Mouse (Mus musculus): ENCODE measurements around the gene Sf3a1. TPM values are rescaled to one million over a fixed set of nuclear protein-coding genes. Genes with fewer than 3 reads are reported as not detected.
"Not testable (repeated sequence)": the region's sequence is repeated elsewhere in the genome, so short reads cannot be mapped to it uniquely, and the experiment has no call there.

Sf3a1 gene
- total RNA-seq (2021), result 10 to 100 TPM; 32.7 to 36.7 TPM

- DNase-seq, result peak; percentile 94
- intact Hi-C loops (cut with DNase I), result loop anchor here (1.0 kb wide), 2 partner anchors 25 to 59 kb away; partner anchors contain the start of gene Rnf215
These were observed at the start of gene Sf3a1, which contains the start of gene Ccdc157 for GRCm38 (mm10) chr11:4159808-4160708. Sf3a1 (plus strand) TSS chr11:4160350. Ccdc157 (minus strand) TSS chr11:4160293.

GRCm38 (mm10) chr11:4112033-4112432 is 48.1 kb upstream of the Sf3a1 start:
- no peak for DNase-seq
- intact Hi-C loops (cut with DNase I), result loop anchor here (5.0 kb wide), 1 partner anchor 755 kb away; no protein-coding TSS in a partner anchor

DNA sequence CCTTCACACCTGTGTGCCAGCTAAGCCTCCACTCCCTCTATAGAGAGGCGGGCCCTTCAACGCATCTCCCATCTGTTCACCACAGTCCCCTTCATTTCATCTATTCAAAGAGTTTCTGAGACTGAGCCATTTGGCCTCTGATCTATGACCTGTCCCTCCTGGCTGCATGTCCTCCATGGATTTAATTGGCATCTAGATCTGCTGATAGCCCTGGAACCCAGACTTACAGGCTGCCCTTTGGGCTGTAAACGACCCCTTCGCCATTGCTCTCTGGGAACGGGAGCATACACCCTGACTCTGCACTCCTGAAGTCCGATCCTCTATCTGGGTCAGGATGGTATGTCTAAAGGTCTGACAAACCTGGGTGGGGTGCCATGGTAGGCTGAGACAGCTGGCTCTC is 47.3 kb upstream of the Sf3a1 start:
- no peak for DNase-seq
- intact Hi-C loops (cut with DNase I), result loop anchor here (5.0 kb wide), 1 partner anchor 754 kb away; no protein-coding TSS in a partner anchor

DNA sequence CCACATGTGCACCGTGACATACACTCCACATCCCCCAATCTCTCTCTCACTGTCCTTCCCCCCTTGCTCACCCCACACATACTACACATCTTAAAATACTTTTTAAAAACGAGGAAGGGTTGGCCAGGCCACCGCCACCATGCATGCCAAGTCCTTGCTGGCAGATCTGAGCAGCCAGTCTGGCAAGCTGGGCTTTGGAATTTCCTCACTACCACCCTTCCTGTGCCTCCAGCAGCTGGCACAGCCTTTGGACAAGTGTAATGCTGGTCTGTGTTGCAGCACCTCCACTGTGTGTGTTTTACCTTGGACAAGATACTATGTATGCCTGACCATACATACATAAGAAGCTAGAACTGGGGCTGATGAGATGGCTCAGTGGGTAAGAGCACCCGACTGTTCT is 46.7 kb upstream of the Sf3a1 start:
- DNase-seq, result no peak
- intact Hi-C loops (cut with DNase I), result loop anchor here (5.0 kb wide), 1 partner anchor 754 kb away; no protein-coding TSS in a partner anchor

DNA sequence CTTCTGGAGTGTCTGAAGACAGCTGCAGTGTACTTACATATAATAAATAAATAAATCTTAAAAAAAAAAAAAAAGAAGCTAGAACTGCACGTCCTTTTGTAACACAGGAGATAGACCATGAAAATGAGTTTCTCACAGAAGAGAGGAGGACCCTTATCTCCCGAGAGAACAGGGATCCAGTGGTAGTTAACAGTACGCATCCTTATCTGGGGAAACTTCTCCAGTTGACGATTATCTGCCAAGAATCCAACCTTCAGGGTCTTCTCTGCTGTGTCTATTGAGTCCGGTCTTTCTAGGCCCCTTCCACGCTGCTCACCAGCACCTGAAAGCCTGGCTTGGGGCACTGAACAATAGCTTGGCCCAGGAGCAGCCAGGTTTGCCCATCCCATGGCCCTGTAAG is 46.2 kb upstream of the Sf3a1 start:
- intact Hi-C loops (cut with DNase I), result loop anchor here (5.0 kb wide), 1 partner anchor 753 kb away; no protein-coding TSS in a partner anchor
- no peak for DNase-seq

DNA sequence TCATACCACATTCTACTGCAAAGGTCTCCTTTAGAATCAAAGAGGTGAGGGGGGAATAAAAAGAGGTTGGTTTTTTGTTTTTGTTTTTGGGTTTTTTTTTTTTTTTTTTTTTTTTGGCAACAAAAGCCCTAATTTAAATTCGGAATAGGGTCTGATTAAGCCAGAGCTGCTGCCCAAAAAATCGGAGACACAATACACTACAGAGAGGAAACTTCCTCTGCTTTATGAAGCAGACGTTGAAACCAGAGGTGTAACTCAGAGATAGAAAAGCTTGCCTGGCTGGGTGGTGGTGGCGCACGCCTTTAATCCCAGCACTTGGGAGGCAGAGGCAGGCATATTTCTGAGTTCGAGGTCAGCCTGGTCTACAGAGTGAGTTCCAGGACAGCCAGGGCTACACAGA is 45.6 kb upstream of the Sf3a1 start:
- intact Hi-C loops (cut with DNase I), result loop anchor here (5.0 kb wide), 1 partner anchor 753 kb away; no protein-coding TSS in a partner anchor
- DNase-seq, result not testable (repeated sequence)

GRCm38 (mm10) chr11:4115407-4115806 is 44.7 kb upstream of the Sf3a1 start:
- no peak for DNase-seq
- intact Hi-C loops (cut with DNase I), result no loop called here

GRCm38 (mm10) chr11:4116458-4117141 is 43.5 kb upstream of the Sf3a1 start:
- intact Hi-C loops (cut with DNase I), result no loop called here
- no peak for DNase-seq

DNA sequence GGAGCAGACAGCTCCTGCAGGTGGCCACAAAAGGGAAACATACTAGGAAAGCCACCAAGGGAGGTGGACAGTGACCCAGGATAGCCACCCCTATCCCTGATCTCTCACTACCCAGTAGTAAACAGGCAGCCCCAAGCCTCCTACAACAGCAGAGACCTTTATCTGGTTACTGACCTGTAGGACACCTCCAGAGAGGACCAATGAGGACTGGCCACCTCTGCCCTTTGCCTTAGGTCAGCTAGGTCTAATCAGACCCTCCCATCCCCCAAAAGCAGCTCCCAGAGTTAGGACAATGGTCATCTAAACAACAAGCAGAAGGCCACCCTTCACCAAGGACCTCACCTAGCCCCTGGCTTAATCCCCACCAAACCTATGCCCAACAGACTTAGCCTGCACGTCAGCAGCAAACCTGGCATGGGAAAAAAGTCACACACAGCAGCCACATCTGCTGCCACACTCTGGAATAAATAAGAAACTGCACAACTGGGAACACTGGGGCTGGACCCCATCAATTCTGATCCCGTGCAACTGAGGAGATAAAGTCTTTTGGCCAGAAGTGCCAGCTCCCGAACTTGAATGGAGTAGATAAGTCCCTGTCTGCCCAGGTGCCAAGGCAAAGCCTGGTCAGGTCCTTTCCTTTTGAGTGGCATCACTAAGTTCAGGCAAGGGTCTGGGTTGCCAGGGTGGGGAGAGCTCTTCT is 42.6 kb upstream of the Sf3a1 start:
- no peak for DNase-seq
- intact Hi-C loops (cut with DNase I), result no loop called here

GRCm38 (mm10) chr11:4118081-4118921 is 41.8 kb upstream of the Sf3a1 start:
- intact Hi-C loops (cut with DNase I), result no loop called here
- DNase-seq, result peak; percentile 67 to 72

DNA sequence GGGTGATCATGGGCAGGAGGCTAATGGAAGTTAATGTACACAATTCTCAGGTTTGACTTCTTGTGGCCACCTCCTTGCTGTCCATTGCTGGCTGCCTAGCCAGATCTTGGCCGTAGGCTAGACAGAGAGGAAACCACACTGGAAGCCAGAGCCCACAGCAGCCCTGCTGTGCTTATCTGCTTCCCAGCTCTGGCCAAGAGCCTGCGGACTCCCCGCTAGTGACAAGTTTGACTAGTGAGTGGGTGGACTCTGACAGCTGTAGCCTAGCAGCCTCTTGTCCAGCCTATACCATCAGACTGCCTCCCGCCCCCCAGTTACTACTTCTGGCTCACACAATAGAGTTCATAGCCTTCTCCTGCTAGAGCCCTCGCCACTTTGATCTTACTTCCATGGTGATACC is 40.5 kb upstream of the Sf3a1 start:
- no peak for DNase-seq
- intact Hi-C loops (cut with DNase I), result no loop called here

DNA sequence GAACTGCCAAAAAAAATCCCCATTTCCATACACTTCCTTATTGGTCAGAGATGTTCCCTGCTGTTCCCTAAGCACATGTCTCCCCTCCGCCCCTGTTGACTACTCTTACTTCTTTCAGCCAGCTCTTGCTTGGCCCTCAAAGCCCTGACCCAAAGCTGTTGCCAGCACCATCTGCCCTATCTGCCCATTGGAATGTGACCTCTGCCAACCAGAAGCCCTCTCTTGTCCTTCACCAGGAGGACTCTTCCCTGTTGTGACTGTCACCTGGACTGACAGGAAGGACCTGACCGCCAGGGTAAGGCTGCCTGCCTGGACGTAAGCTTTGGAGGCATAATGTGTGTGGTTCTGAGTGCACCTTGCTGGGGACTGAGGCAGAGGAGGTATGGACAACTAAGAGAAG is 38.5 kb upstream of the Sf3a1 start:
- DNase-seq, result no peak
- intact Hi-C loops (cut with DNase I), result no loop called here

- intact Hi-C loops (cut with DNase I), result no loop called here
These were observed 37.9 kb upstream of the Sf3a1 start for GRCm38 (mm10) chr11:4122226-4122625.

GRCm38 (mm10) chr11:4122742-4123579 is 37.2 kb upstream of the Sf3a1 start, which contains the start of gene Sec14l2:
Sec14l2 (minus strand) TSS chr11:4123415.
- no peak for DNase-seq
- intact Hi-C loops (cut with DNase I), result no loop called here

More at GRCm38 (mm10) chr11:4122226-4122625, 37.9 kb upstream of the Sf3a1 start:
- no peak for DNase-seq

GRCm38 (mm10) chr11:4123922-4124321 is 36.2 kb upstream of the Sf3a1 start:
- intact Hi-C loops (cut with DNase I), result no loop called here

GRCm38 (mm10) chr11:4127059-4127458 is 33.1 kb upstream of the Sf3a1 start:
- DNase-seq, result no peak
- intact Hi-C loops (cut with DNase I), result no loop called here

More at GRCm38 (mm10) chr11:4123922-4124321, 36.2 kb upstream of the Sf3a1 start:
- no peak for DNase-seq

GRCm38 (mm10) chr11:4128461-4128860 is 31.7 kb upstream of the Sf3a1 start:
- intact Hi-C loops (cut with DNase I); DNase-seq: not testable (repeated sequence)

DNA sequence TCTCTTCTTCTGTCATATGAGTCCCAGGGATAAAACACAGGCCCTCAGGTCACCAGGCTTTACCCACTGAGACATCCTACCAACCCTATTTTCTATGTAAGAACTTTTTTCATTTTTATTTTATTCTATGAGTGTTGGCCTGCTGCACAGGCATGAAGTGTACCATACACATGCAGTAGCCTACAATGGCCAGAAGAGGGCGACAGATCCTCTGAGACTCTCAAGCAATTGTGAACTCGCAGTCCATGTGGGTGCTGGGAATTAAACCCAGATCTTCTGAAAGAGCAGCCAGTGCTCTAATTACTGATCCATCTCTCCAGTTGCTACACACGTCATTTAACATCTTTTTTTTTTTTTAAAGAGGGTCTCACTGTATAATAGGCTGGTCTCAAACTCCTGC is 26.7 kb upstream of the Sf3a1 start:
- intact Hi-C loops (cut with DNase I), result no loop called here
- no peak for DNase-seq

GRCm38 (mm10) chr11:4134400-4134799 is 25.8 kb upstream of the Sf3a1 start:
- intact Hi-C loops (cut with DNase I), result loop anchor here (2.0 kb wide), 2 partner anchors 48 to 288 kb away; no protein-coding TSS in a partner anchor
- no peak for DNase-seq

Measured in heart, postnatal 36 days (tissue).